ENCODE assay signal across 8 mouse cellular contexts in the genomic region with DNA sequence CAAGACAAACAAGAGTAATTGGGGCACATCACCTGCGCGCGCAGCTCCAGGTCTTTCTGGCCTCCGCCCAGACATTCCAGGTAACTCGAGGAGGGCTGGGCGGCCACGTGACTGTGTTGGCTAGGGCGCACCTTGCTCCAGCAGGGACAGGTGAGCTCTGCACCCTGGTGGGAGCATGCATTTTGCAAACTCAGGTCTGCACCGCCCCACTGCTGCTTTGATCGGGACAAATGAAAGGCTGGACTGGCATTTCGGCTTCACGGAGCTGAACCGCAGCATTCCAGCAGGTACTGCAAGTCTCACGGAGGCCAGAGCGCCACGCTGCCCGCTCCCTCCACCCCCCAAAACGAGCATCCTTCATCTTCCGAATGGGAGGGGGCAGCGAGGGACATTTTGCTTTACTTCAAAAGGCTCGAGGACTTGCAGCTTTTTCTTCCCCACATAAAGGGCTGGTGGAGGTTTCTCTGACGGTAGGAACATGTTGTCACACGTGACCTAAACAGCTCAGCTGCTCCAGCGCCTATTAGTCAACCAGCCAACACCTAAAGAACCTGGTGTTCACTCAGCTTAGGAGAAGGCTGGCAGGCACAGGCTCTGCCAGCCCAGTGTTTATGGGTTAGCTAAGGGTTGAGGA. TPM values are rescaled to one million over a fixed set of nuclear protein-coding genes. Genes with fewer than 3 reads are reported as not detected.
A peak's percentile ranks its signal among the peaks of the same experiment; 100 is the strongest.
DNase-seq lines count a peak whose midpoint lies in the region; ATAC-seq and TF ChIP-seq lines count a peak whose summit lies in the region.

A gene (minus strand): TSS at position 320 of the 634 bp plus-strand sequence.

- peak within 1 kb of the TSS; percentile 64 for H3K9ac ChIP-seq in neural tube, embryonic 13.5 days

- no peak for TF ChIP-seq CTCF in layer of hippocampus, adult 2 months (conservative IDR thresholded peaks at IDR 0.05)

- peak; percentile 5 to 33; a peak in 2 of 4 replicates for ATAC-seq in hematopoietic stem cell, adult 5-6 weeks (replicated peaks in 1 of 2; ENCODE audit: insufficient read depth in 1 of 2, low FRiP score in 2 of 2, low TSS enrichment in 1 of 2, low read depth in 1 of 2, poor library complexity in 2 of 2, severe bottlenecking in 2 of 2)
- ATAC-seq in neural tube, embryonic 13.5 days (ENCODE audit: low read depth) = peak; percentile 78

- H3K27me3 ChIP-seq in neural tube, embryonic 13.5 days = peaks cover 39% of the 10 kb centered on the region

- peak within 1 kb of the TSS; percentile 63 for H3K4me3 ChIP-seq in layer of hippocampus, adult 2 months
- H3K4me3 ChIP-seq in neural tube, embryonic 13.5 days = peak within 1 kb of the TSS; percentile 42

- H3K4me2 ChIP-seq in neural tube, embryonic 13.5 days = peak within 1 kb of the TSS; percentile 66

- H3K9me3 ChIP-seq in neural tube, embryonic 13.5 days = no peaks in the 10 kb centered on the region

- 2% methylated on average over 24 of the region's 24 CpGs for WGBS in neural tube, embryonic 13.5 days

- H3K27ac ChIP-seq in layer of hippocampus, adult 2 months = peak within 1 kb of the TSS; percentile 90
- H3K27ac ChIP-seq in neural tube, embryonic 13.5 days (replicated peaks) = peak within 1 kb of the TSS; percentile 2; the same call in 1 of the 2 replicates

- H3K4me1 ChIP-seq in neural tube, embryonic 13.5 days (replicated peaks) = peaks cover 33% of the 10 kb centered on the region

- H3K36me3 ChIP-seq in neural tube, embryonic 13.5 days = no peaks in the 10 kb centered on the region

- DNase-seq in adrenal gland, adult (ENCODE audit: inconsistent age in 2 of 2, low spot score in 1 of 2) = peak; percentile 60 to 74
- no peak for DNase-seq in adrenal gland, adult 8-10 months
- DNase-seq in embryo, embryonic 10 days (ENCODE audit: low spot score) = peak; percentile 68
- DNase-seq in layer of hippocampus, adult 2 months (ENCODE audit: low spot score in 2 of 2) = peak; percentile 39 to 44
- DNase-seq in lung, adult 18-20 months = peak; percentile 95 to 97
- DNase-seq in thymus, postnatal 10 days (ENCODE audit: low spot score in 2 of 2) = peak; percentile 70 to 74

RNA-seq across cellular contexts. Expression of the gene that starts here (rescaled TPM):
- 1 to 10 TPM in 2 of 4 experiments, under 1 TPM in 2; 0.12 to 9.2 (median 4.2) TPM for total RNA-seq in adrenal gland, adult 8-10 months (2022)
- total RNA-seq in hematopoietic stem cell, adult 5-6 weeks (2017) = 35.9 and 44.8 TPM in 2 replicates
- total RNA-seq in layer of hippocampus, adult 2 months (2021) = 1 to 10 TPM; 5.1 to 5.9 TPM
- 7.3 TPM in 2 replicates for polyA plus RNA-seq in neural tube, embryonic 13.5 days (2015; fragmentation: Nextera tagmentation; extraction: Ambion mirVana)
